Mouse (Mus musculus) forebrain, postnatal 0 days (tissue): ENCODE results near the gene Sphk1. TPM values are rescaled to one million over a fixed set of nuclear protein-coding genes. Genes with fewer than 3 reads are reported as not detected.
A peak's percentile ranks its signal among the peaks of the same experiment; 100 is the strongest.

Source experiments
- ATAC-seq: fragments of 200-750 bp; cut with Nextera tagmentation; 2 replicates; pipeline ENCODE4 v1.8.0; 2017; ENCODE audit warnings: mild to moderate bottlenecking, moderate library complexity
- DNase-seq: peaks from one replicate; pipeline ENCODE4 v3.0.0-alpha.2; 2015
- H3K27ac ChIP-seq: fragments of 300-500 bp; sonication (generic); 2 replicates; pipeline ENCODE4 v1.5.1; 2014; ENCODE audit warnings: low read depth, mild to moderate bottlenecking, antibody characterized with exemption, low read length, moderate library complexity, mixed read lengths
- H3K27me3 ChIP-seq: fragments of 300-500 bp; sonication (generic); 2 replicates; pipeline ENCODE4 v1.6.1; 2014; ENCODE audit warnings: mild to moderate bottlenecking, low read length, mixed read lengths; ENCODE audit not compliant: insufficient read depth
- H3K36me3 ChIP-seq: fragments of 300-500 bp; sonication (generic); 2 replicates; pipeline ENCODE4 v1.6.1; 2014; ENCODE audit warnings: mild to moderate bottlenecking, moderate library complexity; ENCODE audit not compliant: insufficient read depth
- H3K4me1 ChIP-seq: fragments of 300-500 bp; sonication (generic); 2 replicates; pipeline ENCODE4 v1.6.1; 2014; ENCODE audit warnings: antibody characterized with exemption; ENCODE audit not compliant: insufficient read depth
- H3K4me2 ChIP-seq: fragments of 300-500 bp; sonication (generic); 2 replicates; pipeline ENCODE4 v1.6.1; 2014; ENCODE audit warnings: low read depth, mild to moderate bottlenecking, moderate library complexity
- H3K4me3 ChIP-seq: fragments of 300-500 bp; sonication (generic); 2 replicates; pipeline ENCODE4 v1.5.1; 2014; ENCODE audit warnings: low read depth, low read length, mixed read lengths
- H3K9ac ChIP-seq: fragments of 300-500 bp; sonication (generic); 2 replicates; pipeline ENCODE4 v1.6.1; 2014; ENCODE audit warnings: mild to moderate bottlenecking
- H3K9me3 ChIP-seq: fragments of 300-500 bp; sonication (generic); 2 replicates; pipeline ENCODE4 v1.6.1; 2016; ENCODE audit warnings: low read length
- CTCF ChIP-seq: sonication (generic); IDR thresholded peaks from 2 replicates; pipeline ENCODE4 v1.5.1; 2016; ENCODE audit warnings: antibody characterized with exemption, control low read depth, low read depth
- WGBS: fragments of 180-500 bp; shearing (Covaris S2); extraction: QIAGEN DNeasy Blood & Tissue Kit; methylation state at CpG from one replicate; pipeline ENCODE4 v1.1.7; 2014; 5-methylcytosine and 5-hydroxymethylcytosine counted together
- polyA plus RNA-seq: library from polyadenylated mRNA; unstranded; fragments of >200 nt; fragmentation: Nextera tagmentation; extraction: Ambion mirVana; gene quantifications from 2 replicates; pipeline ENCODE4 v1.2.1, GENCODE M21; 2015
- total RNA-seq: library from RNA; depleted of rRNA; stranded (reverse); fragments of >200 nt; gene quantifications from 2 replicates; pipeline ENCODE4 v1.2.3, GENCODE M21; 2014

The Sphk1 gene
- total and polyA plus RNA-seq, 2 experiments from 2014 or later = 10.2 to 13.8 TPM

DNA sequence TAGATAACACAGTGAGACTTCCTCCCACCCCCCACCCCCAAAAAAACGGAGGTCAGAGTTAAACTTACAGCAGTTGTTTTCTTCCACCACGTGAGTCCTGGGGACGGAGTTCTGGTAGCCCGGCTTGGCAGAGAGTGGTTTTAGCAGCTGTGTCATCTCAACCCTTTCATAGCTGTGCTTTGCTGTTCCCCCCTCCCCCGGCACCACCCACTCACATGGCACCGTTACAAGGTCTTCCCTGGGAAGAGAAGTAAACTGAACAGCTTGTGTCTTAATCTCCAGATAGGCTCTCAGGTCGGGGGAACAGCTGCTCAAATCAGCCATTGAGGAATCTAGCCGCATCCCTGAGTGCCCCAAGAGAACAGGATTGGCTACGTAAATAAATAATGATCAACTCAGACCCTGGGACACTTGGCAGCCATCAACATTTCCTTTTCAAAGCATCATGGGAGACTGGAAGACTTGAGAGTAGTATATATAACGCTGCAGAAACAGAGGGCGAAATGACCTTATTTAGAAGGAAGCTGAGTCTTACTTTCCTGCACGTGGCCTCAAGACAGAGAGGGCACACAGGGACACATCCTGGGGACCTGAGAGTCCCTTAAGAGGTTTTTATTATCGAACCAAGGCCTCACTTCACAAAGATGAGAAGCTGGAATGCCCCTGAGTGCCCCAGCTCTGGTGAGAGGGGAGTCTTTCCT lies 36.1 kb upstream of the Sphk1 start:
- ATAC-seq = no peak
- WGBS = 50% methylated on average over 13 of the region's 13 CpGs

DNA sequence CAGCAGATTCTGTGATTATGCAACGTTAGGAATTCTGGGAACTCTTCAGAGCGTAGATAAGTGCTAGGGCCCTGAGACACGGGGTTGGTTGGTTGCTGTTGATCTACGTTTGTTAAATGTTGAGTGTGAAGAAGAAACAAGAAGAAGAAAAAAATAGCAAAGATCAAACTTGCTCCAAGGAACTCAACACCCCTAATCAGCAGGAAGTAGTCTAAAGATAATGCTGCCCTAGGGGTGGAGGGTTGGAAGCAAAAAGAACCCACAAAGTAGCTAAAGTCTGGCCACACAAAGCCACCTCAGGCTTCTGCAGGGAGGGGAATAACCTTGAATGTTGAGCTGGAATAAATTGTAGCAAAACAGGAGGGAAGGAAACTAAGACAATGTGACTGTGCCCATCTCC lies 33.4 kb upstream of the Sphk1 start:
- no peaks in the 10 kb centered on the region for H3K36me3 ChIP-seq
- 89% methylated on average over 4 of the region's 4 CpGs for WGBS
- TF ChIP-seq CTCF = no peak
- H3K9me3 ChIP-seq = no peaks in the 10 kb centered on the region
- DNase-seq (no peak), ATAC-seq (no peak)
- no peak overlapping the region for H3K27ac ChIP-seq
- H3K4me2 ChIP-seq = no peak overlapping the region
- H3K4me1 ChIP-seq = no peaks in the 10 kb centered on the region
- no peak overlapping the region for H3K9ac ChIP-seq
- no peak overlapping the region for H3K4me3 ChIP-seq
- no peaks in the 10 kb centered on the region for H3K27me3 ChIP-seq

More for the DNA sequence above, 36.1 kb upstream of the Sphk1 start:
- no peak overlapping the region for H3K4me2 ChIP-seq
- no peak overlapping the region for H3K4me3 ChIP-seq
- H3K27me3 ChIP-seq = no peaks in the 10 kb centered on the region
- H3K27ac ChIP-seq = no peak overlapping the region
- no peaks in the 10 kb centered on the region for H3K9me3 ChIP-seq
- no peak for TF ChIP-seq CTCF
- DNase-seq = no peak
- no peaks in the 10 kb centered on the region for H3K36me3 ChIP-seq
- H3K4me1 ChIP-seq = no peaks in the 10 kb centered on the region
- H3K9ac ChIP-seq = no peak overlapping the region

DNA sequence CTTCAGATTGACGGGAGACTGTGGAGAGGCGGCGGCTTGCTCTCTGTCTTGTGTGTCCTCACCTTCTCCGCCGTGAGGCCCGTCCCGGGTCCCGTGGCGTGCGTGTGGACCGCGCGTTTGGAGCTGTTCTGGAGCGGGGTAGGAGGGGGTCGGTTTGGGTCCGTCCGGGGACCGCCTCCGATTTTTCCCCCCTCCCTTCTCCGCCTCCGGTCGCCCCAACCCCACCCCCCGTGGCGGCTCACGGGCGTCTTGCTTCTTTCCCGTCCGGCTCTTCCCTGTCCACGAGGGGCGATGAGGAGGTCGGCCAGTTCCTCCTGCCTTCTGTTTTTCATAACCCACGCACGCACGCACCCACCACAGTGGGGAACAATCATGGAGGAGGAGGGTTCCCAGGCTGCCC lies 32.1 kb upstream of the Sphk1 start:
- H3K4me2 ChIP-seq = peak overlapping the region; percentile 44
- H3K4me1 ChIP-seq = no peaks in the 10 kb centered on the region
- no peak for DNase-seq
- no peak for ATAC-seq
- no peaks in the 10 kb centered on the region for H3K27me3 ChIP-seq
- H3K4me3 ChIP-seq = peak overlapping the region; percentile 12; the same call in 1 of the 2 replicates
- H3K9me3 ChIP-seq = no peaks in the 10 kb centered on the region
- TF ChIP-seq CTCF = no peak
- 30% methylated on average over 32 of the region's 34 CpGs for WGBS
- no peaks in the 10 kb centered on the region for H3K36me3 ChIP-seq
- no peak overlapping the region for H3K9ac ChIP-seq
- H3K27ac ChIP-seq = no peak overlapping the region

DNA sequence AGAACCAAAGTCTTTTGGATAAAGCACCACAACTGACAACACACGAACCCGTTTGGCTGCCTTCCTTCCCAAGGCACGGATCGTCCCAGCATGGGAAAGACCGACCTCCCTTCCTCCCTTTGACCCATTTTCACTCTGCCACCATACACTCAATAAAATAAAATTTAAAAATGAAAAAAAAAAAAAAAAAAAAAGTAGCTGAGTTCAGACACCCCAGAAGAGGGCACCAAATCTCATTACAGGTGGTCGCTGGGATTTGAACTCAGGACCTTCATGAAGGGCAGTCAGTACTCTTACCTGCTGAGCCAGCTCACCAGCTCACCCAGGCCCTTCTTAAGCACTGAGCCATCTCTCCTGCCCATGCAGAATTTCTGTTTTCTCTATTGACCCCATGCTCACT lies 31.7 kb upstream of the Sphk1 start:
- peak overlapping the region; percentile 44; the same call in 1 of the 2 replicates for H3K4me2 ChIP-seq
- no peak overlapping the region for H3K27ac ChIP-seq
- no peaks in the 10 kb centered on the region for H3K27me3 ChIP-seq
- 45% methylated on average over 6 of the region's 6 CpGs for WGBS
- DNase-seq (no peak), ATAC-seq (no peak)
- TF ChIP-seq CTCF = no peak
- H3K4me3 ChIP-seq = no peak overlapping the region
- H3K9me3 ChIP-seq = no peaks in the 10 kb centered on the region
- H3K4me1 ChIP-seq = no peaks in the 10 kb centered on the region
- no peaks in the 10 kb centered on the region for H3K36me3 ChIP-seq
- H3K9ac ChIP-seq = no peak overlapping the region

DNA sequence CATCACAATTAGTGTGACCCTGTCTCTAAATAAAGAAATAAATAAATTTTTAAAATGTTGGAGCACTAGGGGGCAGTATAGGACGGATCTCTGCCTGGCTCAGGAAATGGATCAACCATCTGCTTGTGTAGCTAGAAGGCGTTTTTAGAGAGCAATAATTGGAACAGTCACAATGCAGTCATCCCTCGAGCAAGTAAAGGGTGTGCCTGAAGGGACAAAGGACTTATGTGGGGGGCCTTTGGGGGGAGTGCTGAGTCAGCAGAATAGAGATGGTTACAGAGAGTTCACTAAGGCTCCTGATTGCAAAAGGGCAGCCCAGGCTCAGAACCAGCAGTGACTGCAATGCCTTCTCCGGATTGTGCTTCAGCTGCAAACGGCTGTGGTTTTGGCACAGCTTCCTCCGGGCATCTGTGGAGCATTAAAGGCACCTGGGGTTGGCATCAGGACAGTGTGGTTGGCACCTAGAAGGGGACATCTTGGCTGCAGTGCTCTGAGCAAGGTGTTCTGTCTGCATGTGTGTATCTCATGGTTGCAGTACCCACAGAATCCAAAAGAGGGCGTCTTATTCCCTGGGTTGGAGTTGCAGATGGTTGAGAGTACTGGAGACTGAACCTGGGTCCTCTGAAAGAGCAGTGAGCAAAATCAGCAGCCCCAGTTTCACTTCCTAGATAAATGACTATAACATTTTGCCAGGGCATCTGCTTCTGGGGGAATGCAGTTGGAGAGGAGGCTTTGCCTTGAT lies 29.5 kb upstream of the Sphk1 start:
- peak; percentile 90 for ATAC-seq
- Histone ChIP-seq H3K4me1 (no peaks in the 10 kb centered on the region), H3K9ac (0 out of 2 replicates have a peak overlapping the region, but pooled peaks have one; percentile 0), H3K4me2 (no peak overlapping the region), H3K27me3 (no peaks in the 10 kb centered on the region), H3K9me3 (no peaks in the 10 kb centered on the region), H3K36me3 (no peaks in the 10 kb centered on the region), H3K4me3 (no peak overlapping the region), H3K27ac (peak overlapping the region; percentile 67; the same call in 1 of the 2 replicates)
- TF ChIP-seq CTCF = peak; percentile 67
- DNase-seq = peak; percentile 78
- 14% methylated on average over 7 of the region's 7 CpGs for WGBS

DNA sequence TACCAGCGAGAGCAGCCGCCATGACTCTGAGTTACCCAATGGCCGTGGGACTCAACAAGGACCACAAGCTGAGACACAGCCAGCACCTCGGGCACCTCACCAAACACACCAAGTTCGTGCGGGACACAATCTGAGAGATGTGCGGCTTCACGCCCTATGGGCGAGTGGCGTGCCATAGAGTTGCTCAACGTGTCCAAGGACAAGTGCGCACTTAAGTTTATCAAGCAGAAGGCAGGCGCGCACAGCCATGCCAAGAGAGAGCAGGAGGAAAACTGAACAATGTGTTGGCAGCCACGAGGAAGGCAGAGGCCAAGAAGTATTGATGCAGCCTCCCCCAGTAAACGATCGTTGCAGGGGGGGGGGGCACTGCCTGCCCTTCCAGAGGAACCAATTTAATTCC lies 26.2 kb upstream of the Sphk1 start:
- ATAC-seq = peak; percentile 36; the same call in 1 of the 2 replicates
- no peak for TF ChIP-seq CTCF
- H3K36me3 ChIP-seq = no peaks in the 10 kb centered on the region

DNA sequence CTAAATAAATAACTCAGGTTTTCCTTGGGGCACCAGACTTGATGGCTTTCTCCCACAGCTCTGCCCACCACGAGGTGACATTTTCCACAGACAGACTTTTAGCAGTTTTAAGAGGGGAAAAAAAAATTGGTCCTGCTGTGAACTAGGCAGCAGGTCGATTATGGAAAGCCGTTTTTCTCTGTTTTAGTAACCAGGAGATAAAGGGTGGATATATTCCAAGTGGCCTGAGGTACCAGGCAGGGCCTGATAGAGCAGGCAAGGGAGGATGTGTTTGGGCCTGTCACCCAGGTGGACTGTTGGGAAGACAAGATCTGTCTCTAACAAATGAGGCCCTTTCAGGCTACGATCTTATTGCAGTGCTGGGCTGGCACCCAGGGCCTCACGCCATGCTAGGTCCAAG lies 25.2 kb upstream of the Sphk1 start:
- Histone ChIP-seq H3K27ac (no peak overlapping the region), H3K9me3 (no peaks in the 10 kb centered on the region), H3K4me3 (no peak overlapping the region), H3K4me2 (no peak overlapping the region), H3K36me3 (no peaks in the 10 kb centered on the region), H3K9ac (no peak overlapping the region), H3K27me3 (no peaks in the 10 kb centered on the region), H3K4me1 (no peaks in the 10 kb centered on the region)
- DNase-seq (no peak), ATAC-seq (no peak)
- no peak for TF ChIP-seq CTCF
- WGBS = 61% methylated on average over 5 of the region's 5 CpGs

More for the DNA sequence above, 26.2 kb upstream of the Sphk1 start:
- Histone ChIP-seq H3K4me3 (no peak overlapping the region), H3K4me1 (no peaks in the 10 kb centered on the region), H3K27me3 (no peaks in the 10 kb centered on the region), H3K9ac (no peak overlapping the region), H3K27ac (no peak overlapping the region), H3K9me3 (no peaks in the 10 kb centered on the region), H3K4me2 (no peak overlapping the region)
- 72% methylated on average over 17 of the region's 17 CpGs for WGBS
- peak; percentile 27 for DNase-seq
